Mouse (Mus musculus) embryonic facial prominence, embryonic 13.5 days (tissue): ENCODE results near the gene Csf2rb2. TPM values are rescaled to one million over a fixed set of nuclear protein-coding genes. Genes with fewer than 3 reads are reported as not detected.
"Not testable (repeated sequence)": the region's sequence is repeated elsewhere in the genome, so short reads cannot be mapped to it uniquely, and the experiment has no call there.

ENCODE experiments used
- ATAC-seq: fragments of 200-750 bp; cut with Nextera tagmentation; 2 replicates; pipeline ENCODE4 v1.8.0; 2017; ENCODE audit warnings: low read depth; ENCODE audit not compliant: insufficient number of reproducible peaks, insufficient read depth, low FRiP score, low TSS enrichment
- H3K27ac ChIP-seq: fragments of 300-500 bp; sonication (generic); 2 replicates; pipeline ENCODE4 v1.5.1; 2015; ENCODE audit warnings: moderate library complexity, mild to moderate bottlenecking, inconsistent platforms
- H3K27me3 ChIP-seq: fragments of 300-500 bp; sonication (generic); 2 replicates; pipeline ENCODE4 v1.6.1; 2015; ENCODE audit warnings: mild to moderate bottlenecking, inconsistent platforms
- H3K36me3 ChIP-seq: fragments of 300-500 bp; sonication (generic); 2 replicates; pipeline ENCODE4 v1.6.1; 2015; ENCODE audit warnings: mild to moderate bottlenecking, inconsistent platforms
- H3K4me1 ChIP-seq: fragments of 300-500 bp; sonication (generic); 2 replicates; pipeline ENCODE4 v1.6.1; 2015; ENCODE audit warnings: inconsistent platforms
- H3K4me2 ChIP-seq: fragments of 300-500 bp; sonication (generic); 2 replicates; pipeline ENCODE4 v1.6.1; 2015; ENCODE audit warnings: moderate library complexity, mild to moderate bottlenecking, inconsistent platforms
- H3K4me3 ChIP-seq: fragments of 300-500 bp; sonication (generic); 2 replicates; pipeline ENCODE4 v1.5.1; 2015; ENCODE audit warnings: mild to moderate bottlenecking, inconsistent platforms
- H3K9ac ChIP-seq: fragments of 300-500 bp; sonication (generic); 2 replicates; pipeline ENCODE4 v1.6.1; 2015; ENCODE audit warnings: mild to moderate bottlenecking, inconsistent platforms
- H3K9me3 ChIP-seq: fragments of 300-500 bp; sonication (generic); 2 replicates; pipeline ENCODE4 v1.6.1; 2016; ENCODE audit warnings: inconsistent platforms
- WGBS: fragments of 180-500 bp; shearing (Covaris S2); methylation state at CpG from one replicate; pipeline ENCODE4 v1.1.7; 2015; ENCODE audit warnings: mixed read lengths; 5-methylcytosine and 5-hydroxymethylcytosine counted together
- polyA plus RNA-seq: library from polyadenylated mRNA; unstranded; fragments of >200 nt; fragmentation: Nextera tagmentation; extraction: Ambion mirVana; gene quantifications from 2 replicates; pipeline ENCODE4 v1.2.1, GENCODE M21; 2015

Csf2rb2 gene
- 0.23 and 0.70 TPM in 2 replicates for polyA plus RNA-seq

GRCm38 (mm10) chr15:78305341-78305933 lies at the start of gene Csf2rb2:
Gene Csf2rb2 (minus strand): TSS chr15:78305721.
- H3K27ac ChIP-seq: no peak within 1 kb of the TSS
- no peaks in the 10 kb centered on the region for H3K36me3 ChIP-seq
- no peak for ATAC-seq
- no peaks in the 10 kb centered on the region for H3K4me1 ChIP-seq
- no peak within 1 kb of the TSS for H3K4me2 ChIP-seq
- H3K9me3 ChIP-seq: no peaks in the 10 kb centered on the region
- 84% methylated on average over 10 of the region's 10 CpGs for WGBS
- no peak within 1 kb of the TSS for H3K9ac ChIP-seq
- H3K27me3 ChIP-seq: no peaks in the 10 kb centered on the region
- no peak within 1 kb of the TSS for H3K4me3 ChIP-seq

GRCm38 (mm10) chr15:78354958-78355357 lies 49.4 kb upstream of the Csf2rb2 start:
- 0% methylated on average over 1 of the region's 1 CpGs for WGBS
- Histone ChIP-seq H3K27ac (no peak overlapping the region), H3K4me2 (no peak overlapping the region), H3K4me3 (no peak overlapping the region), H3K27me3 (no peaks in the 10 kb centered on the region), H3K9ac (no peak overlapping the region), H3K9me3 (no peaks in the 10 kb centered on the region), H3K36me3 (no peaks in the 10 kb centered on the region), H3K4me1 (0 out of 2 replicates have a peak, but pooled peaks cover 6% of the 10 kb centered on the region)
- no peak for ATAC-seq

GRCm38 (mm10) chr15:78351586-78352165 lies 46.2 kb upstream of the Csf2rb2 start:
- Histone ChIP-seq H3K36me3 (no peaks in the 10 kb centered on the region), H3K4me2 (no peak overlapping the region), H3K4me1 (0 out of 2 replicates have a peak, but pooled peaks cover 6% of the 10 kb centered on the region), H3K27ac (no peak overlapping the region), H3K9ac (no peak overlapping the region), H3K4me3 (no peak overlapping the region), H3K9me3 (no peaks in the 10 kb centered on the region), H3K27me3 (no peaks in the 10 kb centered on the region)
- ATAC-seq: no peak
- WGBS: 36% methylated on average over 3 of the region's 3 CpGs

GRCm38 (mm10) chr15:78344567-78344966 lies 39.0 kb upstream of the Csf2rb2 start:
- H3K27me3 ChIP-seq: no peaks in the 10 kb centered on the region
- H3K9ac ChIP-seq: no peak overlapping the region
- no peak overlapping the region for H3K27ac ChIP-seq
- H3K4me3 ChIP-seq: no peak overlapping the region
- H3K4me2 ChIP-seq: no peak overlapping the region
- WGBS: 83% methylated on average over 3 of the region's 3 CpGs
- ATAC-seq: no peak
- H3K4me1 ChIP-seq: no peaks in the 10 kb centered on the region
- H3K36me3 ChIP-seq: no peaks in the 10 kb centered on the region
- H3K9me3 ChIP-seq: no peaks in the 10 kb centered on the region

GRCm38 (mm10) chr15:78343683-78344082 lies 38.2 kb upstream of the Csf2rb2 start:
- H3K9ac ChIP-seq: no peak overlapping the region
- no peaks in the 10 kb centered on the region for H3K27me3 ChIP-seq
- no peaks in the 10 kb centered on the region for H3K36me3 ChIP-seq
- ATAC-seq: no peak
- H3K27ac ChIP-seq: no peak overlapping the region
- 32% methylated on average over 1 of the region's 1 CpGs for WGBS
- H3K4me3 ChIP-seq: no peak overlapping the region
- H3K9me3 ChIP-seq: no peaks in the 10 kb centered on the region
- H3K4me1 ChIP-seq: no peaks in the 10 kb centered on the region
- H3K4me2 ChIP-seq: no peak overlapping the region

GRCm38 (mm10) chr15:78340919-78341318 lies 35.4 kb upstream of the Csf2rb2 start:
- H3K36me3 ChIP-seq, H3K4me2 ChIP-seq, H3K4me1 ChIP-seq, H3K9ac ChIP-seq, H3K9me3 ChIP-seq, ATAC-seq, H3K4me3 ChIP-seq, H3K27ac ChIP-seq, H3K27me3 ChIP-seq: not testable (repeated sequence)
- WGBS: 50% methylated on average over 7 of the region's 7 CpGs

DNA sequence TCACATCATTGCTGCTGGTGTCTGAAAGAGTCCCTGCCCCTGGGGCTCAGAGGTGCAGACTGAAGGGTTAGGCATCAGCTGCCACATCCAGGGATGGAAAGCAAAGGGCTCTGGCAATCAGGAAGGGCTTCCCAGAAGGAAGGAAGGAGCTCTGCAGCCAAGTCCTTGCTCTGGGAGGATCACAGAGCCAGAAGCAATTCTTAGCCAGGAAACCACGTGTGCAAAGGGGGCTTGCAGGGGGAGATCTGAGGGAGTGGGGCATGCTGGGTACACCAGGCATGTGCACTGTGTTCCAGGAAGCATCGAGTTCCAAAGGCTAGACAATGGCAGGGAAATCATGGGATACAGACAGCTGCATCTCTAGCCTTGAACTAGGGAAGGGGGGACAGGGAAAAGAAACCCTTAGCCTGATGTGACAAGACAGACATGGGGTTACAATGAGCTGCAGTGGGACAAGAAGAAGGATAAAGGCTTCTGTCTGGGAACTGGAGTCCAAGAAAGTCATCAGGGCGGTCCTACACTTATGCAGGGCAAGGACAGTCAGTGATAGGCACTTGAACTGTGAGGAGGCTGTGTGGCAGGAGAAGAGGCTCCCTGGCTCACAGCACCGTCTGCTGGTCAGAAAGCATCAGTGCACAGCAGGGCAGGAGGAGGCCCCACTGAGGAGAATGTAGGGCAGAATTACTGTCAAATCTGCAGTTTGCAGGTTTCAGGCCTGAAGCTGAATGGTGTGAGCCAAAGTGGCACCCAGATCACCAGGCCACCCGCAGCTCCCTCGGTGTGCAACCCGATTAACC lies 34.3 kb upstream of the Csf2rb2 start:
- not testable (repeated sequence) for H3K4me2 ChIP-seq, H3K9me3 ChIP-seq, H3K27me3 ChIP-seq, H3K27ac ChIP-seq, H3K4me1 ChIP-seq, H3K4me3 ChIP-seq, ATAC-seq, H3K9ac ChIP-seq, H3K36me3 ChIP-seq
- WGBS: 29% methylated on average over 7 of the region's 7 CpGs

- Histone ChIP-seq H3K4me2 (no peak overlapping the region), H3K36me3 (no peaks in the 10 kb centered on the region), H3K27ac (no peak overlapping the region), H3K4me1 (no peaks in the 10 kb centered on the region), H3K4me3 (no peak overlapping the region), H3K9ac (no peak overlapping the region), H3K9me3 (no peaks in the 10 kb centered on the region), H3K27me3 (no peaks in the 10 kb centered on the region)
- no peak for ATAC-seq
- 87% methylated on average over 3 of the region's 3 CpGs for WGBS
These were observed 28.9 kb upstream of the Csf2rb2 start for GRCm38 (mm10) chr15:78334380-78334779.

GRCm38 (mm10) chr15:78332981-78333380 lies 27.5 kb upstream of the Csf2rb2 start:
- H3K9me3 ChIP-seq: no peaks in the 10 kb centered on the region
- H3K36me3 ChIP-seq: no peaks in the 10 kb centered on the region
- no peak overlapping the region for H3K9ac ChIP-seq
- ATAC-seq: no peak
- no peaks in the 10 kb centered on the region for H3K27me3 ChIP-seq
- H3K4me1 ChIP-seq: no peaks in the 10 kb centered on the region
- no peak overlapping the region for H3K4me3 ChIP-seq
- no peak overlapping the region for H3K4me2 ChIP-seq
- WGBS: 68% methylated on average over 6 of the region's 6 CpGs
- H3K27ac ChIP-seq: no peak overlapping the region

DNA sequence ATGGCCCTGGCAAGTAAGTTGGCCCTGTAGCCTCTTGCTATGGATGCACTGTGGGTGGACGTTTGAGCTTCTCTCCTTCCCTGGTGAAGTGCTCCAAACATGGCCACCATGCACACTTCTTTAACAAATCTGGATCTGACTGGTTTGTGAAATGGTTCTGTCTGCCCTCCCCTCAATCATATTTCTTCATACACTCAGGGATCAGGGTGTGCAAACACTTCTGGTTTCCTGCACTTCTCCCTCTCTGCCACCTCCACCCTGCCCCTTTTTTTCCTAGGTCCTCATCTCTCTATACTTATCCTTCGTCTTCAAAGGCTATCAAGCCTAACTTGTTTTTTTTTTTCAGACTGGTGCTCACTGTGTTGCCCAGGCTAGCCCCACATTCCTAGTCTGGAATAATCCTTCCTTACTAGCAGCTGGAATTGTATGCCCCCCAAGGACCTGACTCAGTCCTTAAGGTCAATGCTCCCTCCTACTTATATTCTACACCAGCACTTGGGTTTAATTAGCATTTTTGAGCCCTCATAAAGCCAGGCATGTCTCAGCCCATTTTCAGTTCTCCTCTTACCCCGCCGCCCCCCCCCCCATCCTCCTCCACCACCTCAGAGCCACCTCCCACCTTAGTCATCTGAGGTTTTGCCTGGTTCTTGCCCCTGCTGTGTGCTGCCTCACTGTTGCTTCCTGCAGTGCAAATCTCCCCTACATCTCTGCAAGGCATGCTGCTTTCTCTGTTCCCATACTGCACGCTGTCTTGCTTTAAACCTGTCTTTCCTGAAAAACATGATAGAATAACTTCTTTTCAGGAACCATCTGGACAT lies 26.2 kb upstream of the Csf2rb2 start:
- WGBS: 69% methylated on average over 5 of the region's 5 CpGs
- H3K9me3 ChIP-seq: no peaks in the 10 kb centered on the region

DNA sequence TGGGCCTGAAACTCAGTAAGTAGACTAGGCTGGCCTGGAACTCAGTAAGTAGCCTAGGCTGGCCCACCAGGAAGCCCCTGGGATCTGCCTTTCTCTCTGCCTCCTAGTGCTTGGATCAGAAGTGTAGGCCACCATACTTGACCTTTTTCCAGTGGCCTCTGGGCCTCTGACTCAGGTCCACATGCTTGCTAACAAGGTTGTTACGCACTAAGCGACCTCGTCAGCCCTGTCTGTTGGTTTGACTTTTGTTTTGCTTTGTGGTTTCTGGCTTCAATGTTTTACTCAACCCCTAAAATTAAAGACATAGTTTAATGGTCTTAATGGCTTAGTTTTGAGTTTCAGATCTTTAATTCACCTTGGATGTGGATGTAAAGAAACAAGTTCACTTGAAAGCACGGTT lies 25.2 kb upstream of the Csf2rb2 start:
- no peaks in the 10 kb centered on the region for H3K36me3 ChIP-seq
- H3K9ac ChIP-seq: no peak overlapping the region
- H3K4me2 ChIP-seq: no peak overlapping the region
- H3K27me3 ChIP-seq: no peaks in the 10 kb centered on the region
- no peaks in the 10 kb centered on the region for H3K9me3 ChIP-seq
- no peak for ATAC-seq
- H3K4me3 ChIP-seq: no peak overlapping the region
- H3K4me1 ChIP-seq: no peaks in the 10 kb centered on the region
- H3K27ac ChIP-seq: no peak overlapping the region
- WGBS: 53% methylated on average over 4 of the region's 4 CpGs

More for the DNA sequence above, 26.2 kb upstream of the Csf2rb2 start:
- Histone ChIP-seq H3K9ac (no peak overlapping the region), H3K4me2 (no peak overlapping the region), H3K4me3 (no peak overlapping the region), H3K36me3 (no peaks in the 10 kb centered on the region), H3K27ac (no peak overlapping the region), H3K4me1 (no peaks in the 10 kb centered on the region), H3K27me3 (no peaks in the 10 kb centered on the region)
- ATAC-seq: no peak
